Mouse (Mus musculus): ENCODE results near the gene Perm1.

Perm1 gene

GRCm38 (mm10) chr4:156215649-156216048, at the start of gene Perm1:
Gene Perm1, plus strand, starts transcription at chr4:156215868.
- DNase-seq (ENCODE audit: low spot score) = peak; percentile 57

- no peak for DNase-seq (ENCODE audit: low spot score)
Observed at GRCm38 (mm10) chr4:156166477-156166876, 49.2 kb upstream of the Perm1 start.

DNA sequence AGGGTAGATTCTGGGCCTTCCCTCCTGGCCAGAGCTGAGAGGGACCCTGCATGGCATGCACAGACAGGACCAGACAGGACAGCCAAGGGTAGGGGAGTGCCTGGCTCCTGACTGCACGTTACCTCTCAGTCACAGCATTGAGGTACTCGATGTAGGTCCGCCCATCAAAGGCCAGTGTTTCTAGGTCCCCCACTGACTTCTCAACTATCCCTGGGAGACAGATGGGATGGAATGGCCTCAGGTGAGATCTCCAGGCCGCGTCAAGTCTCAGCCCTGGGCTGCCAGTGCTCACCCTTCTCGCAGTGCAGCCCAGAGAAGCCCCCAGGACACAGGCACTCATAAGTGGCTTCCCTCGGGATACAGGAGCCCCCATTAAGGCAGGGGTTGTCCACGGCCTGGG, 47.1 kb upstream of the Perm1 start:
- no peak for DNase-seq (ENCODE audit: low spot score)

- DNase-seq (ENCODE audit: low spot score) = no peak
Observed at GRCm38 (mm10) chr4:156169129-156169528, 46.5 kb upstream of the Perm1 start.

DNA sequence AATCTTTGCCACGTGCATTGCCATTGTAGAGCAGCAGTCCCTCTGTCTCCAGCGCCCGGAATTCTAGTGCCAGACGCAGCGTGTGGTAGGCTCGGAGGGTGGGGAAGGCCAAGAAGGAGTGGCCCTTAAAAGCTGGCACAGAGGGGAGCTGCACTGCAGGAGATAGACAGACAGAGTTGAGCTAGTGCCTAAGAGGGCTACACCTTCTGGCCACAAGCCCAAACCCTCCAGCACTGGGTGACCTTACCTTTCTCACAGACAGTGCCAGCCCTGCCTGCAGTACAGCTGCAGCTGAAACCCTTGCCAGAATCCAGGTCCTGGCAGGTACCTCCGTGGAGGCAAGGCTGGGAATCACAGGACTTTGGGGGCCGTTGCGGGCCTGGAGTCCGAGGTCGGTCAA, 43.8 kb upstream of the Perm1 start:
- DNase-seq (ENCODE audit: low spot score) = no peak

- DNase-seq (ENCODE audit: low spot score) = no peak
Observed at GRCm38 (mm10) chr4:156177630-156178029, 38.0 kb upstream of the Perm1 start.

GRCm38 (mm10) chr4:156183747-156184146, 31.9 kb upstream of the Perm1 start:
- DNase-seq (ENCODE audit: low spot score) = no peak

DNA sequence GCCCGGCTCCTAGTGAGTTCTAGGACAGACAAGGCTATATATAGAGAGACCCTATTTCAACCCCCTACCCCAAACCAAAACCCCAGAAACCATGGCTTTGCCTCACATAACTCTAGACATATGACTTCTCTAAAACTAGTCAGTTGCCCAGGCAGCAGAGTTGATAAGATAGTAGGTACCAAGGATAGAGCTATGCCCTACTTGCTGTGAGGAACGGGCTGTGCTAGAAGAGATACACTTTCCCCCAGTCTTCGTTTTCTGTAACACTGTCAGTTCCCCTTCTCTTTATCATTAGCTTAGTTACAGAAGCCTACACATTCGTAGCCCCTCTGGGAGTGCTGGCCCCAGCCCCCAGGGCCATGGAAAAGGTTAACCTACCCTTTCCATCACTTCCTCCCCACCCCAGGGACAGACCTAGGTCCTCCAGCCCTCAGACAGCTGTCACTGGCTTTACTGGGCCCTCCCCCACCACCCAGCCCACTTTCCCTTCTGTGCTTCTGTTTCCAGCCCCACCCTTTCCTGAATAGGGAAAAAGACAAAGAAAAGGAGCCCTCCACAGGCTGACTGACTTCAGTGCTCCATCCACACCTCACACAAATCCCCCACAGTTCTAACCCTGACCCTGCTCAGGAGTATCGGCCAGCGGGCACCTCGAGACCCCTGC, 31.2 kb upstream of the Perm1 start:
- no peak for DNase-seq (ENCODE audit: low spot score)

DNA sequence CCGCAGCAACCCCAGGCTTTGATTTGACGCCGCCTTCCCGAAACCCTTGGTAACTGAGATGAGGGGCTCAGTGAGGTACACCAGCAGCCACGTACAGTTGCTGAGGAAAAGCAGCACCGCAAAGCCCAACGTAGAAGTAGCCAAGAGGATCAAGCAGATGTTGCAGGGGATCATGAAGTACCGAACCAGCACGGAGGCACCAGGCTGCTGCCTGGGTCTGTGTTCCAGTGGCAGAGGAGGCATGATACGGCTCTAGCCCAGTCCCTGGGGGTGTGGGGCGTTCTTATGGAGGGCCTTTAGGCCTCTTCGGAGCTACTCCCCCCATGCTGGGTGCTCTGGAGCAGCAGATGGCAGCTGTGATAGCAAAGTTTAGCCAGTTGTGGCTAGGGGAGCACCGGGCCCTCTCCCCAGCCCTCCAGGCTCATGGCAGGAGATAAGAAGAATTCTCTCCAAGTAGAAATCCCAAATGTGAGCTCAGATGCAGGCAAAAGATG, 30.2 kb upstream of the Perm1 start:
- no peak for DNase-seq (ENCODE audit: low spot score)

DNA sequence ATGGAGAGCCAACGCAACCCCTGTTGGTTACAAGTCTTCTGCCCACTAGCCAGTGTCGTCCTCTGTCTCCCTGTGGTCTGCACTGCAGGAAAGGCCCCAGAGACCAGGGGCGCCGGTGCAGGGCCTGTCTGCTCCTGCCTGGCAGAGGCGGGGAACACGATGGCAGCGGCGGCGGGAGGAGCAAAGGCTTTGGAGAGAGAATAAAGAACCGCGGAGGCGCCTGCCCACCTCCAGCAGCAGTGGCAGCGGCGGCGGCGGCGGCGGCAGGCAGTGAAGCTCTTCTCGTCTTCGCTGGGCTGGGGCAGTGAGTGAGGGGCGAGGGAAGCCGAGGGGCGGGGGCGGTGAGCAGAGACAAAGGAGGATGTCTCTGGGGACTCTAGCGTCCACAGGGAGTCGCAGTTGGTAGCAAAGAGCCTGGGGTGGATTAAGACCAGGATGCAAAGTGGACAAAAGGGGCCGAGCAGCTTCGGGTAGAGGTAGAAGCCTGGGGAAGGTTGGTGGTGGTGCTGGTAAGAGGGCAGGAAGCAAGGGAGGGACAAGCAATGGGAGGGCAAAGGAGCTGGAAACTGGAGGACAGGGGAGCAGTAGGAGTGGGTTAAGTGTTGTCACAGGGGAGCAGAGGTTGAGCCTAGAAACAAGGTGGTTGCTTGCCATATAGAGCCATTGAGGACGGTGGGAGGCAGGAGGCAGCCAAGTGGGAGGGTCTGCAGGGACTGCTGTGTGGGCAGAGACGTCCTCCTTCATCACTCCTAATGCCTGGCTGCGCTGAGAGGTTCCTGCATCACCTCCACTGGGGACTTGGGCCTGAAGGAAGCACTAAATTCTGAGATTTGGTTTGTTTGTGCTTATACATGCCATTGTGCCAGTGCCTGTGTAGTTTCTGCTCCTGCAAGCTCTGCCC, 29.5 kb upstream of the Perm1 start:
- no peak for DNase-seq (ENCODE audit: low spot score)

- no peak for DNase-seq (ENCODE audit: low spot score)
Observed at GRCm38 (mm10) chr4:156188162-156188810, 27.4 kb upstream of the Perm1 start.

DNA sequence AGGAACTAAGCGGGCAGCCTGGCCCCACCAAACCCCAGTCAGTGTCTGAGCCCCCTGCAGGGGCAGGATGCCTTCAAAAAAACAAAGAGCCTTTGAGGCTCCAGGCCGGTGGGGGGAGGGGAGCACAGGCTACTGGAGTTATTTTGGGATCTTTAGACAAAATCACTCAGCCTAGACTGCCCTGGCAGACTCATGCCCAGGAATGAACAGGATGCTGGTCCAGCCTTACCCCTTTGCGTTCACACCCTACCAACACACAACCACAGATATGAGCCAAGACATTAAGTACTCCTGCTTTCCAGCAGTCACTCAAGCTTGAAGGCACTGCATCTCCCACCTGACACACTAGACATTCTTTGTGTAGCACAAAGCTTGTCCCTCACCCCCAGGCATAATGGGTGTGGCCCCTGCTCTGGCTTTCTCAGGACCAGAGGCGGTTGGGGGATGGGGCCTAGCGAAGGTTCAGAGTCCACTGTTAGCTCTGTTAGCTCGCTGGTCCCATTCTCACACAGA, 26.8 kb upstream of the Perm1 start:
- peak; percentile 48 for DNase-seq (ENCODE audit: low spot score)

GRCm38 (mm10) chr4:156192421-156193199, 23.1 kb upstream of the Perm1 start:
- DNase-seq (ENCODE audit: low spot score) = peak; percentile 85

DNA sequence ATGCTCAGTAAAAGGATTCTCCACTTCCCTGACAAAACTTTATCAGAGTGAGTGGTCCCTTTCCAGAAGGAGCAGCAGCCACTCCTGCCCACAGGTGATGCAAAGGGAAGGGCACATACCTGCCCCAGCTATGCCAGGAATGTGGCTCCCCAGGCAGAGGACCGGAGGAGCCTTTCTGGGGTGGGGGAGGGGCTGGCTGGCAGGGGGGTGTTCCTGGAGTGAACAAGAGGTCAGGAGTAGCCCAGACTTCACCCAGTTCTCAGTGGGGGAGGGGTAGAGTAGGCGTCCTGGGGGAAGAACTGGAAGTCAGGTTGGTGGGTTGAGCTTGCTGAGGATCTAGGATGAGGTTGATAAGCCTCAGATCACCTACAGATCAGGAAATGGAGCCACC, 22.5 kb upstream of the Perm1 start:
- DNase-seq (ENCODE audit: low spot score) = peak; percentile 52

DNA sequence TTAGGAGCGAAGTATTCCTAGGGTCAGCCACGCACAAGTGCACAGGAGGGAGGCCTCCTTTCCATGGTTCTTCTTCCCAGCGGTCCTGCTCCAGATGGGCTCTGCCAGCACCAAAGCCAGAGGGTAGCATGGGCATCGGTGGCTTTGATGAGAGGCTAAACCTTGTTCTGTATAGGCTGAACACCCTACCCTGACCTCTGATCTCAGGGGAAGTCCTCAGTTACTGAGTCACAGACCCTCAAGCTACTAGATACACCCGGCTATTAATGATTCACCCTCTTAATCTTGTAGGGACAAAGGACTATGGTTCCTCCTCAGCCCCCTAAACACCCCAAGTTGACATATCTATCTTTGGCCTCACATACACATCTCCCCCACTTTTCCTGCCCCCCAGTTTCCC, 21.8 kb upstream of the Perm1 start:
- DNase-seq (ENCODE audit: low spot score) = no peak

DNA sequence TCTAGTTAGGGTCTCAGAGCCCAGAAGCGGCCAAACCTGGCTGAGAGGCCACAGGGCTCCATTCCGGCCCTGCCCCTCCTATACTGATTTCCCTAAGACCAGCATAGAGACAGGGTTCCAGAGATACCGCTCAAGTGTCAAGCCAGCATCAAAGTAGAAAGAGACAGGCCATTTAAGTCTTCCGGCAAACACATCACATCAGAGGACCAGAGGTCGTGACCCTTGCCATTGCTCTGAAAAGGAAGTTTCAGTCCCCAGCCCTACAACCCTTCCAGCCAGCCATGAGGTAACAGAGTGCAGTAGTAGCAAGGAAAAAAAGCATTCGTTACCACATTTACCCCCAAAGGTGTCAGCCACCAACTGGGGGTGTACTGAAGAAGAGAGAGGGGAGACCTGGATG, 21.3 kb upstream of the Perm1 start:
- DNase-seq (ENCODE audit: low spot score) = no peak

DNA sequence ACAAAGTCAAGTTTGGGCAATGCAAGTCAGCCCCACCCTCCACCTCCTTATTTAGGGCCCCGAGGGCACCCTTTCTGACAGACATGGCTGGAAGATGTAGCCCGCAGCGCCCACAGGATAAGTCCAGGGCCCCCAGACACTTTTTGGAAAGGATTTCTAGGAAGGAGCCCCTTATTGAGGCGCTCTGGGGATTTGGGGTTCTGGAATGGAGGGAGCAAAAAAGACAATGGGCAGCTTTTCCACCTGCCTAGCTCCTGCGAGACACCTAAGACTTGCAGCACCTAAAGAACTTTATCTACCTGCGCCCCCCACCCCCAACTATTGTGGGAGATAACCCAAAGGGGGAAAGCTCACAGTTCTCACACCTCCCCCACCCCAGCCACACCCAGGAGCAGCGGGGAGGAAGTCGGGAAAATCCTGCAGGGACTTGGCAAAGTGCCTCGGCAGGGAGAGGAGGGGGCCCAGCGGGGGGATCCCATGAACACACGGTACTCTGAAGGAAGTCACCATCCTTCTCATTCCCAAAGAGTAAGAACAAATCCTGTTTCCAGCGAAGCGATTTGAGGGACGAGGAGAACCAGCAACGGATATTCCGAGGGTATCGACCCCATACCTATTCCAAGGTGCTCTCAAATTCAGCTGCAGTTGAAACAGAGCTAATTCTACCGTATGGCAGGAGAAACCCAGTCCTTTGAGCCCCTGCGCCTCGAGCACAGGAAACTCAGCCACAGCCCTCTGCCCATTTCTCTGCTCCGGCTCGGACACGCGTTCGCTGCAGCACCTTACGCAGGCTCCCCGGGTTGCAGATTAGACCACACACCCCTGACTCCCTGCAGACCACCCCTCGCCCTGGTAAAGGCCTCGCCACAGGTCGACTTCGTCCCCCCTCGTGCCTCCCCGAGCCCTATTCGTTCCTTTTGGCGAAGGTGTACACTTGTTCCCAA, 19.5 kb upstream of the Perm1 start:
- peak; percentile 66 for DNase-seq (ENCODE audit: low spot score)

DNA sequence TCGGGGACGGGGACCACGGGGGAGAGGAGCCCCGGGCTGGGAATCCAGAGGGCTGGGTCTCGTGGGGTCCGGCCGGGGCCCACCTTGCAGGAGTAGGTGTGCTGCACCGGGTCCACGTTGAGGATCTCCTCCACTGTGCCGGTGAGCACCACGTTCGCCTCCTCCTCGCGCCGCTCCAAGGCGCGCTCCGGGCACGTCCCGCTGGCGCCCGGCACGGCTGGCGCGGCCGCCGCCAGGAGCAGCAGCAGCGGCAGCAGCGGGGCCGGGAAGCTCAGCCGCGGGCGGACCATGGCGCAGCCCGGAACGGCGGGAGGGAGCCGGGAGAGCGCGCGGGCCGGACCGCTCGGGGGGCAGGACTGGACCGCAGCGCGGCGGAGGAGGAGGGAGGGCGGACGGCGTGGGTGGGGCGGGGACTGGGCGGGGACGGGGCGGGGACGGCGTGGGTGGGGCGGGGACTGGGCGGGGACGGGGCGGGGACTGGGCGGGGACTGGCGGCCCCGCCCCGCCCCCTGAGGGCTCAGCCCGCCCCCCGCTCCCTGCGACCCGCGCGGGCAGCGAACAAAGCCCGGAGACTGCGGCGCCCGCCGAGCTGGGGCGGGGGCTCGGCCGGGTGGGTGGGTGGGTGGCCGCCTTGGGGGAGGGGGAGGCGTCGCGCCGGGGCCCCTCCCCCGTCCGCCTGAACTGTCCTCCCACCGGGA, 18.4 kb upstream of the Perm1 start, which contains the start of gene Agrn:
Gene Agrn, minus strand, starts transcription at position 358 of the 698 bp plus-strand sequence.
- DNase-seq (ENCODE audit: low spot score) = peak; percentile 65

DNA sequence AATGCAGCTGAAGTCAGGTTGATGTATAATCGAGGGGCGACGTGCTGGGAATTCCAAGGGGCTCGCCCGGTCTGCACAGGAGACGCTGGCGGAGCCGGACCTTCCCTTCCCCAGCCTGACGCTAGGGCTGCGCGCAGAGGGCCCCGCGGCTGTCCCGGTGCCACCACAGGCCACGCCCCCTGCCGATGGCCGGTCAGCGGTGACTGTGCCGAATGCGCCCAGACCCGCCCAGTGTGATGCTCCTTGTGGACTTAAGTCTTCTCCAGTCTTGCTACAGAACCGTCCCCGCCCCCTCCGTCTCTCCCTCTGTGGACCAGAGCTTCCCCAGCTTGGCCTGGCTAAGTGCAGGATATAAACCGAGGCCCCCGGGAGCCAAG, 17.9 kb upstream of the Perm1 start:
- DNase-seq (ENCODE audit: low spot score) = peak; percentile 91

All from lung, postnatal 25 days (tissue).